ENCODE assay signal across 24 mouse cellular contexts in genomic region chr13:16030557-16031057, GRCm38 (mm10).
"Had no signal": no experiment of that assay in that cellular context is flagged by ENCODE, and none has a peak within 500 bp of the region (broad histone marks: within the 10 kb centered on the region; RNA-seq: fewer than 3 reads in every experiment).

No protein-coding gene starts in this region.

- H3K27me3 ChIP-seq: heart, embryonic 12.5 days; hindbrain, embryonic 13.5 days; hindbrain, embryonic 15.5 days; kidney, embryonic 15.5 days; limb, embryonic 12.5 days had no signal

- H3K36me3 ChIP-seq: hindbrain, embryonic 13.5 days; hindbrain, embryonic 15.5 days; kidney, embryonic 15.5 days; limb, embryonic 10.5 days; limb, embryonic 12.5 days had no signal

- H3K4me1 ChIP-seq: heart, embryonic 12.5 days; hindbrain, embryonic 13.5 days; hindbrain, embryonic 15.5 days; kidney, embryonic 15.5 days; limb, embryonic 10.5 days; limb, embryonic 12.5 days had no signal

- H3K9me3 ChIP-seq: heart, embryonic 12.5 days; hindbrain, embryonic 13.5 days; hindbrain, embryonic 15.5 days; kidney, embryonic 15.5 days; limb, embryonic 10.5 days; limb, embryonic 12.5 days had no signal

- ATAC-seq: hindbrain, postnatal 0 days; intestine, embryonic 16.5 days had no signal

- H3K27ac ChIP-seq: heart, adult 2 months; hindbrain, embryonic 13.5 days; hindbrain, embryonic 15.5 days; hindbrain, postnatal 0 days; kidney, embryonic 15.5 days; kidney, postnatal 0 days; limb, embryonic 10.5 days; limb, embryonic 12.5 days; liver, embryonic 14.5 days had no signal

- H3K4me2 ChIP-seq: heart, embryonic 12.5 days; hindbrain, embryonic 13.5 days; hindbrain, embryonic 15.5 days; kidney, embryonic 15.5 days; limb, embryonic 12.5 days; liver, embryonic 11.5 days had no signal

- DNase-seq: gastrocnemius, postnatal 14 days; gastrocnemius, postnatal 36 days; heart, adult 2 months; heart, postnatal 10 days; heart, postnatal 4 days; kidney, adult 11 months; kidney, adult 2 months; kidney, adult 9 months; kidney, postnatal 14 days; kidney, postnatal 4 days; layer of hippocampus, adult 9-11 months; layer of hippocampus, postnatal 36 days; liver had no signal

- H3K4me3 ChIP-seq: heart, adult 2 months; heart, embryonic 12.5 days; hindbrain, embryonic 13.5 days; hindbrain, embryonic 15.5 days; kidney, embryonic 15.5 days; limb, embryonic 10.5 days; limb, embryonic 12.5 days had no signal

- H3K9ac ChIP-seq: heart, embryonic 12.5 days; hindbrain, embryonic 13.5 days; hindbrain, embryonic 15.5 days; kidney, embryonic 15.5 days; limb, embryonic 12.5 days; liver, embryonic 14.5 days had no signal
